8 mouse cellular contexts compared by ENCODE assay signal in genomic region chr10:116473759-116474549, GRCm38 (mm10). TPM values are rescaled to one million over a fixed set of nuclear protein-coding genes. Genes with fewer than 3 reads are reported as not detected.
A peak's percentile ranks its signal among the peaks of the same experiment; 100 is the strongest.
DNase-seq lines count a peak whose midpoint lies in the region; ATAC-seq lines count a peak whose summit lies in the region.

Gene Kcnmb4, minus strand, starts transcription at chr10:116473878.

- WGBS in heart, embryonic 12.5 days = 2% methylated on average over 76 of the region's 92 CpGs
- WGBS in forebrain, embryonic 15.5 days = under 1% methylated on average over 88 of the region's 92 CpGs
- 0% methylated on average over 65 of the region's 92 CpGs for WGBS in limb, embryonic 13.5 days
- WGBS in midbrain, embryonic 14.5 days = under 1% methylated on average over 65 of the region's 92 CpGs
- under 1% methylated on average over 84 of the region's 92 CpGs for WGBS in stomach, embryonic 16.5 days

- peak within 1 kb of the TSS; percentile 16; the same call in 1 of the 2 replicates for H3K27ac ChIP-seq in heart, embryonic 12.5 days (ENCODE audit: poor library complexity, severe bottlenecking)
- peak within 1 kb of the TSS; percentile 85 for H3K27ac ChIP-seq in forebrain, embryonic 15.5 days (replicated peaks)
- peak within 1 kb of the TSS; percentile 69 for H3K27ac ChIP-seq in limb, embryonic 13.5 days
- peak within 1 kb of the TSS; percentile 95 for H3K27ac ChIP-seq in midbrain, embryonic 14.5 days (replicated peaks; ENCODE audit: low read depth, low read length)
- no peak within 1 kb of the TSS for H3K27ac ChIP-seq in stomach, embryonic 16.5 days (ENCODE audit: low read length)

- no peaks in the 10 kb centered on the region for H3K36me3 ChIP-seq in heart, embryonic 12.5 days
- no peaks in the 10 kb centered on the region for H3K36me3 ChIP-seq in forebrain, embryonic 15.5 days
- no peaks in the 10 kb centered on the region for H3K36me3 ChIP-seq in limb, embryonic 13.5 days
- no peaks in the 10 kb centered on the region for H3K36me3 ChIP-seq in midbrain, embryonic 14.5 days (ENCODE audit: control insufficient read depth, insufficient read depth, low read length)
- H3K36me3 ChIP-seq in stomach, embryonic 16.5 days (ENCODE audit: control insufficient read depth, insufficient read depth, low read length) = no peaks in the 10 kb centered on the region

- H3K4me2 ChIP-seq in heart, embryonic 12.5 days = peak within 1 kb of the TSS; percentile 98
- peak within 1 kb of the TSS; percentile 83 for H3K4me2 ChIP-seq in forebrain, embryonic 15.5 days (replicated peaks)
- H3K4me2 ChIP-seq in limb, embryonic 13.5 days (replicated peaks) = peak within 1 kb of the TSS; percentile 94
- H3K4me2 ChIP-seq in midbrain, embryonic 14.5 days (ENCODE audit: low read length) = peak within 1 kb of the TSS; percentile 84
- peak within 1 kb of the TSS; percentile 96 for H3K4me2 ChIP-seq in stomach, embryonic 16.5 days (ENCODE audit: low read depth, low read length)

- H3K4me1 ChIP-seq in heart, embryonic 12.5 days (replicated peaks) = peaks cover 17% of the 10 kb centered on the region
- H3K4me1 ChIP-seq in forebrain, embryonic 15.5 days = peaks cover 39% of the 10 kb centered on the region
- H3K4me1 ChIP-seq in limb, embryonic 13.5 days = peaks cover 31% of the 10 kb centered on the region
- H3K4me1 ChIP-seq in midbrain, embryonic 14.5 days (ENCODE audit: control insufficient read depth, insufficient read depth, low read length) = peaks cover 14% of the 10 kb centered on the region
- H3K4me1 ChIP-seq in stomach, embryonic 16.5 days (ENCODE audit: control insufficient read depth, insufficient read depth, low read length) = peaks cover 6% of the 10 kb centered on the region; the same call in 1 of the 2 replicates

- H3K4me3 ChIP-seq in heart, embryonic 12.5 days = peak within 1 kb of the TSS; percentile 75
- peak within 1 kb of the TSS; percentile 60 for H3K4me3 ChIP-seq in forebrain, embryonic 15.5 days
- H3K4me3 ChIP-seq in limb, embryonic 13.5 days = peak within 1 kb of the TSS; percentile 75
- peak within 1 kb of the TSS; percentile 69 for H3K4me3 ChIP-seq in midbrain, embryonic 14.5 days (replicated peaks; ENCODE audit: low read depth, low read length)
- peak within 1 kb of the TSS; percentile 68 for H3K4me3 ChIP-seq in stomach, embryonic 16.5 days (replicated peaks; ENCODE audit: low read length)

- no peak for DNase-seq in heart, adult 8-10 months (ENCODE audit: low spot score)
- DNase-seq in midbrain, embryonic 14.5 days = peak; percentile 81

- H3K9ac ChIP-seq in heart, embryonic 12.5 days = peak within 1 kb of the TSS; percentile 81
- H3K9ac ChIP-seq in forebrain, embryonic 15.5 days (replicated peaks) = peak within 1 kb of the TSS; percentile 83
- peak within 1 kb of the TSS; percentile 80 for H3K9ac ChIP-seq in limb, embryonic 13.5 days
- peak within 1 kb of the TSS; percentile 85 for H3K9ac ChIP-seq in midbrain, embryonic 14.5 days (replicated peaks; ENCODE audit: low read length)
- peak within 1 kb of the TSS; percentile 78 for H3K9ac ChIP-seq in stomach, embryonic 16.5 days (ENCODE audit: low read length)

- peak; percentile 78 for ATAC-seq in heart, embryonic 12.5 days (ENCODE audit: insufficient number of reproducible peaks, low FRiP score)
- ATAC-seq in cerebellum, adult (ENCODE audit: insufficient number of reproducible peaks, low FRiP score, low TSS enrichment) = peak; percentile 76
- peak; percentile 83 for ATAC-seq in forebrain, embryonic 15.5 days (replicated peaks)
- ATAC-seq in inflammation-experienced regulatory T-cells, adult 6 months = peak; percentile 32
- ATAC-seq in limb, embryonic 13.5 days (ENCODE audit: low FRiP score, low read depth) = peak; percentile 84
- ATAC-seq in midbrain, embryonic 14.5 days (ENCODE audit: low FRiP score, low TSS enrichment) = peak; percentile 90
- peak; percentile 89 for ATAC-seq in stomach, embryonic 16.5 days (ENCODE audit: insufficient read depth, low FRiP score)

- peaks cover 6% of the 10 kb centered on the region for H3K9me3 ChIP-seq in heart, embryonic 12.5 days (replicated peaks)
- no peaks in the 10 kb centered on the region for H3K9me3 ChIP-seq in forebrain, embryonic 15.5 days
- H3K9me3 ChIP-seq in limb, embryonic 13.5 days = peaks cover 8% of the 10 kb centered on the region
- H3K9me3 ChIP-seq in midbrain, embryonic 14.5 days (ENCODE audit: control insufficient read depth, low read length) = no peaks in the 10 kb centered on the region
- no peaks in the 10 kb centered on the region; the same call in 1 of the 2 replicates for H3K9me3 ChIP-seq in stomach, embryonic 16.5 days (replicated peaks; ENCODE audit: control insufficient read depth, low read length)

- no peaks in the 10 kb centered on the region for H3K27me3 ChIP-seq in heart, embryonic 12.5 days (replicated peaks)
- no peaks in the 10 kb centered on the region for H3K27me3 ChIP-seq in forebrain, embryonic 15.5 days
- no peaks in the 10 kb centered on the region for H3K27me3 ChIP-seq in limb, embryonic 13.5 days
- no peaks in the 10 kb centered on the region for H3K27me3 ChIP-seq in midbrain, embryonic 14.5 days (ENCODE audit: control insufficient read depth, insufficient read depth, low read length)
- no peaks in the 10 kb centered on the region for H3K27me3 ChIP-seq in stomach, embryonic 16.5 days (ENCODE audit: control insufficient read depth, insufficient read depth, low read length)

RNA-seq across cellular contexts. Expression of gene Kcnmb4, which starts in this region (rescaled TPM):
- 6.3 and 7.5 TPM in 2 replicates for polyA plus RNA-seq in heart, embryonic 12.5 days (2016; fragmentation: Nextera tagmentation; extraction: Ambion mirVana)
- under 1 TPM in 3 of 4 experiments, not detected in 1; 0.19 to 0.47 (median 0.33) TPM for total RNA-seq in heart, adult 8-10 months (2022)
- polyA plus RNA-seq in forebrain, embryonic 15.5 days (2015; fragmentation: Nextera tagmentation; extraction: Ambion mirVana) = 16.4 and 18.5 TPM in 2 replicates
- 1 to 10 TPM; 1.6 to 2.1 (median 1.9) TPM for polyA plus RNA-seq in inflammation-experienced regulatory T-cells, adult 6 months (2017; shearing (Covaris generic))
- 23.5 and 27.0 TPM in 2 replicates for polyA plus RNA-seq in limb, embryonic 13.5 days (2015; fragmentation: Nextera tagmentation; extraction: Ambion mirVana)
- polyA plus RNA-seq in midbrain, embryonic 14.5 days (2014; fragmentation: Nextera tagmentation; extraction: Ambion mirVana) = 18.8 and 22.1 TPM in 2 replicates
- polyA plus RNA-seq in stomach, embryonic 16.5 days (2015; fragmentation: Nextera tagmentation; extraction: Ambion mirVana) = 3.2 and 4.3 TPM in 2 replicates

Comparison
In these comparisons a context has a peak if more than half of its experiments do, and no peak if none do; other contexts are left out.
1. ATAC-seq: peak in every context shown above with its lines; median percentile 90 in midbrain, embryonic 14.5 days; 89 in stomach, embryonic 16.5 days; 84 in limb, embryonic 13.5 days; 83 in forebrain, embryonic 15.5 days; 78 in heart, embryonic 12.5 days; 76 in cerebellum, adult; 32 in inflammation-experienced regulatory T-cells, adult 6 months.